Mouse (Mus musculus): ENCODE results near the gene Zic4.

DNA sequence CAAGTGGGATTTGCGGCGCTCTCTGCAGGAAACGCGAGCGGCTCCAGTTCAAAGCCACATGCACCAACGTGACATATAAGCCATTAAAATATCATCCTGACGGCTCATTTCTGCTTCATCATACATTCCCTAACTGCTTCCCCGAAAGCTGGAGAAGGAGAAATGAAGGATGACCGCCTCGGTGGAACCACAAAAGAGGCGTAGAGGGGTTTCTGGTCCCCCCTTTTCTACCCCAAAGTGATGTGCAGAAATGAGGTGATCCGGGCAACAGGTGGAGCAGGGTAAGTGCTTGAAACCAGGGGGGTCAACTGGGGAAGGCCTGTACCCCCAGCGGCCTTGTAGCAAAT, 6.7 kb downstream of the Zic4 start:
- TF ChIP-seq CTCF (IDR thresholded peaks at IDR 0.05; ENCODE audit: insufficient read depth, low read depth, low read length) (no peak), POLR2A (IDR thresholded peaks at IDR 0.05; ENCODE audit: insufficient read depth, low read depth, low read length) (no peak)

Measured in olfactory bulb, adult 2 months (tissue).